Mouse (Mus musculus): Measurements from ENCODE around the gene Dph5. TPM values are rescaled to one million over a fixed set of nuclear protein-coding genes. Genes with fewer than 3 reads are reported as not detected.

Dph5 gene
- total RNA-seq, 4 experiments from 2014 or later: 13.5 to 14.0 (median 13.9) TPM

Small RNAs within 50 kb of the gene (microRNA-seq; reads per million reads assigned to microRNA genes)
- gene Mir669n: 0 reads per million in 2 experiments

Other genes starting within 250 kb of the Dph5 start
- gene S1pr1, start 172.8 kb upstream of the Dph5 start, total RNA-seq (2022): 100 to 1,000 TPM in 2 of 4 experiments, 10 to 100 TPM in 2; 86.8 to 114 (median 95.9) TPM
- 10 to 100 TPM; 24.7 to 34.0 (median 27.6) TPM for gene Slc30a7, start 119.6 kb downstream of the Dph5 start, total RNA-seq (2022)
- gene Extl2, start 119.6 kb downstream of the Dph5 start, total RNA-seq (2022): 10 to 100 TPM; 58.0 to 68.7 (median 61.3) TPM
- gene Vcam1, start 241.9 kb downstream of the Dph5 start, total RNA-seq (2022): 10 to 100 TPM; 21.2 to 29.7 (median 23.9) TPM

All from layer of hippocampus, adult 8-10 months (tissue).